Mouse (Mus musculus): ENCODE measurements at regions not wholly inside any gene's neighbourhood (a gene's known extent, or its start where the extent isn't known, plus 50 kb on each side); places are given as distances from the start of the nearest gene placed in this dataset.

DNA sequence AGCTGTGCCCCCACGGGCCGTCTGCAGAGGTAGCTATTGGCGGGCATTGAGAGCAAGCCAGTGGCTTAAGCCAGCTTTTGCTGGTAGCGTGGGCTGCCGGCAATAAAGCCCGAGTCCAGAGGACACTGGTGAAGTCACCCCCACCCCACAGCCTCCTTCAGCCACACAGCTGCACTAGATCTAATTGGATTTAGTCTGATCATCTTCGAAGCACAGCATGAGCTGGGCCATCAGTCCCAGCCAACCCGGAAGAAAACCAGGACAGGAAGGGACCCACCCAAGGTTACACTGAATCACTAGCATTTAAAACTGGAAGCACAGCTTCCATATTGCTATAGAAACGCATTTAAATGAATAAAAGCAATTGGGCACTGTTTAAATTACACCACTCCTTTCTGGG, 96.4 kb downstream of the Tmx1 start:
- no peak for TF ChIP-seq POLR2A (IDR thresholded peaks at IDR 0.05; ENCODE audit: insufficient read depth, low read depth, low read length)
- TF ChIP-seq CTCF (IDR thresholded peaks at IDR 0.05) = no peak
- no peak for TF ChIP-seq EP300 (IDR thresholded peaks at IDR 0.05; ENCODE audit: insufficient read depth, low read depth, low read length)

All from heart, adult 2 months (tissue).